7 mouse cellular contexts compared by ENCODE assay signal in genomic region chr7:84528796-84529533, GRCm38 (mm10). TPM values are rescaled to one million over a fixed set of nuclear protein-coding genes. Genes with fewer than 3 reads are reported as not detected.
DNase-seq lines count a peak whose midpoint lies in the region; ATAC-seq lines count a peak whose summit lies in the region.

Gene Gm2115 (plus strand): TSS chr7:84528954.

- H3K9ac ChIP-seq in forebrain, embryonic 14.5 days (ENCODE audit: low read length), result peak within 1 kb of the TSS; percentile 66
- peak within 1 kb of the TSS; percentile 50 for H3K9ac ChIP-seq in intestine, embryonic 16.5 days (ENCODE audit: low read depth, low read length)
- H3K9ac ChIP-seq in midbrain, embryonic 14.5 days (replicated peaks; ENCODE audit: low read length), result peak within 1 kb of the TSS; percentile 74

- peak within 1 kb of the TSS; percentile 94 for H3K4me2 ChIP-seq in forebrain, embryonic 14.5 days (ENCODE audit: low read length)
- H3K4me2 ChIP-seq in intestine, embryonic 16.5 days (ENCODE audit: low read depth, low read length), result peak within 1 kb of the TSS; percentile 81
- peak within 1 kb of the TSS; percentile 98 for H3K4me2 ChIP-seq in midbrain, embryonic 14.5 days (ENCODE audit: low read length)

- H3K27ac ChIP-seq in forebrain, embryonic 14.5 days (ENCODE audit: low read depth, low read length), result no peak within 1 kb of the TSS
- no peak within 1 kb of the TSS for H3K27ac ChIP-seq in intestine, embryonic 16.5 days (ENCODE audit: low read length)
- peak within 1 kb of the TSS; percentile 61; the same call in 1 of the 2 replicates for H3K27ac ChIP-seq in limb, embryonic 10.5 days
- H3K27ac ChIP-seq in midbrain, embryonic 14.5 days (replicated peaks; ENCODE audit: low read depth, low read length), result no peak within 1 kb of the TSS

- peak within 1 kb of the TSS; percentile 45 for H3K4me3 ChIP-seq in forebrain, embryonic 14.5 days (ENCODE audit: low read depth, low read length)
- H3K4me3 ChIP-seq in intestine, embryonic 16.5 days (ENCODE audit: low read length), result peak within 1 kb of the TSS; percentile 52
- peak within 1 kb of the TSS; percentile 56 for H3K4me3 ChIP-seq in limb, embryonic 10.5 days
- peak within 1 kb of the TSS; percentile 53 for H3K4me3 ChIP-seq in midbrain, embryonic 14.5 days (replicated peaks; ENCODE audit: low read depth, low read length)

- DNase-seq in Muller cell, postnatal 12 days (ENCODE audit: inconsistent ontology term), result peak; percentile 82
- DNase-seq in adrenal gland, postnatal 25 days, result peak; percentile 83
- peak; percentile 51 for DNase-seq in forebrain, embryonic 14.5 days (ENCODE audit: low spot score)
- DNase-seq in limb, embryonic 10.5 days (ENCODE audit: low spot score), result peak; percentile 66
- peak; percentile 80 for DNase-seq in midbrain, embryonic 14.5 days
- peak; percentile 19 for DNase-seq in testis, postnatal 14 days (ENCODE audit: low spot score)

- H3K36me3 ChIP-seq in forebrain, embryonic 14.5 days (ENCODE audit: control insufficient read depth, insufficient read depth, low read length), result no peaks in the 10 kb centered on the region
- no peaks in the 10 kb centered on the region for H3K36me3 ChIP-seq in intestine, embryonic 16.5 days (ENCODE audit: control insufficient read depth, insufficient read depth, low read length)
- no peaks in the 10 kb centered on the region for H3K36me3 ChIP-seq in limb, embryonic 10.5 days
- no peaks in the 10 kb centered on the region for H3K36me3 ChIP-seq in midbrain, embryonic 14.5 days (ENCODE audit: control insufficient read depth, insufficient read depth, low read length)

- ATAC-seq in forebrain, embryonic 14.5 days, result peak; percentile 90
- ATAC-seq in intestine, embryonic 16.5 days, result peak; percentile 71
- ATAC-seq in midbrain, embryonic 14.5 days (ENCODE audit: low FRiP score, low TSS enrichment), result peak; percentile 71; the same call in 1 of the 2 replicates

- WGBS in forebrain, embryonic 14.5 days, result under 1% methylated on average over 52 of the region's 52 CpGs
- WGBS in intestine, embryonic 16.5 days, result 1% methylated on average over 52 of the region's 52 CpGs
- WGBS in limb, embryonic 10.5 days, result under 1% methylated on average over 52 of the region's 52 CpGs
- under 1% methylated on average over 52 of the region's 52 CpGs for WGBS in midbrain, embryonic 14.5 days

- no peaks in the 10 kb centered on the region for H3K9me3 ChIP-seq in forebrain, embryonic 14.5 days (replicated peaks; ENCODE audit: control insufficient read depth, low read length)
- H3K9me3 ChIP-seq in intestine, embryonic 16.5 days (ENCODE audit: control insufficient read depth, low read length), result no peaks in the 10 kb centered on the region
- H3K9me3 ChIP-seq in limb, embryonic 10.5 days (replicated peaks), result no peaks in the 10 kb centered on the region
- H3K9me3 ChIP-seq in midbrain, embryonic 14.5 days (ENCODE audit: control insufficient read depth, low read length), result no peaks in the 10 kb centered on the region

- H3K4me1 ChIP-seq in forebrain, embryonic 14.5 days (ENCODE audit: control insufficient read depth, insufficient read depth, low read length), result no peaks in the 10 kb centered on the region; the same call in 1 of the 2 replicates
- peaks cover 11% of the 10 kb centered on the region for H3K4me1 ChIP-seq in intestine, embryonic 16.5 days (ENCODE audit: control insufficient read depth, insufficient read depth, low read length)
- H3K4me1 ChIP-seq in limb, embryonic 10.5 days, result peaks cover 8% of the 10 kb centered on the region
- H3K4me1 ChIP-seq in midbrain, embryonic 14.5 days (ENCODE audit: control insufficient read depth, insufficient read depth, low read length), result peaks cover 9% of the 10 kb centered on the region; the same call in 1 of the 2 replicates

- H3K27me3 ChIP-seq in forebrain, embryonic 14.5 days (replicated peaks; ENCODE audit: control insufficient read depth, insufficient read depth, low read length), result peaks cover 8% of the 10 kb centered on the region; the same call in 1 of the 2 replicates
- H3K27me3 ChIP-seq in intestine, embryonic 16.5 days (replicated peaks; ENCODE audit: control insufficient read depth, insufficient read depth, low read length), result 0 out of 2 replicates have a peak, but pooled peaks cover 8% of the 10 kb centered on the region
- H3K27me3 ChIP-seq in limb, embryonic 10.5 days (ENCODE audit: low read depth, poor library complexity, severe bottlenecking), result peaks cover 39% of the 10 kb centered on the region
- H3K27me3 ChIP-seq in midbrain, embryonic 14.5 days (ENCODE audit: control insufficient read depth, insufficient read depth, low read length), result peaks cover 16% of the 10 kb centered on the region; the same call in 1 of the 2 replicates

RNA-seq across cellular contexts. Expression of gene Gm2115, which starts in this region (rescaled TPM):
- total RNA-seq in adrenal gland, postnatal 25 days (2021), result 29.2 and 31.9 TPM in 2 replicates
- polyA plus RNA-seq in forebrain, embryonic 14.5 days (2014; fragmentation: Nextera tagmentation; extraction: Ambion mirVana), result 0.36 and 0.38 TPM in 2 replicates
- polyA plus RNA-seq in intestine, embryonic 16.5 days (2015; fragmentation: Nextera tagmentation; extraction: Ambion mirVana), result 1.2 and 1.4 TPM in 2 replicates
- 0.03 TPM in 1 of 2 replicates, not detected in the other for polyA plus RNA-seq in limb, embryonic 10.5 days (2016; fragmentation: Nextera tagmentation; extraction: Ambion mirVana)
- 0.58 and 0.97 TPM in 2 replicates for polyA plus RNA-seq in midbrain, embryonic 14.5 days (2014; fragmentation: Nextera tagmentation; extraction: Ambion mirVana)

Comparison
In these comparisons a context has a peak if more than half of its experiments do, and no peak if none do; other contexts are left out.
1. Peak in DNase-seq, ATAC-seq, H3K4me3 ChIP-seq, H3K9ac ChIP-seq and H3K4me2 ChIP-seq in forebrain, embryonic 14.5 days; RNA of the gene not detected or under 1 TPM.
2. Peak in DNase-seq, H3K4me3 ChIP-seq and H3K27ac ChIP-seq in limb, embryonic 10.5 days; RNA of the gene not detected or under 1 TPM.
3. Peak in DNase-seq, ATAC-seq, H3K4me3 ChIP-seq, H3K9ac ChIP-seq and H3K4me2 ChIP-seq in midbrain, embryonic 14.5 days; RNA of the gene not detected or under 1 TPM.
4. DNase-seq: peak in every context shown above with its lines; median percentile 83 in adrenal gland, postnatal 25 days; 82 in Muller cell, postnatal 12 days; 80 in midbrain, embryonic 14.5 days; 66 in limb, embryonic 10.5 days; 51 in forebrain, embryonic 14.5 days; 19 in testis, postnatal 14 days.